Mouse (Mus musculus) bone marrow macrophage, adult 2 months (primary cell): ENCODE measurements around the gene Zfp637. TPM values are rescaled to one million over a fixed set of nuclear protein-coding genes. Genes with fewer than 3 reads are reported as not detected.
A peak's percentile ranks its signal among the peaks of the same experiment; 100 is the strongest.
"Not testable (repeated sequence)": the region's sequence is repeated elsewhere in the genome, so short reads cannot be mapped to it uniquely, and the experiment has no call there.

ENCODE experiments used
- H3K27ac ChIP-seq: 2 replicates; pipeline ENCODE4 v1.5.1; 2012; ENCODE audit warnings: low read depth, low read length; ENCODE audit not compliant: insufficient read depth
- H3K4me1 ChIP-seq: 2 replicates; pipeline ENCODE4 v1.6.1; 2012; ENCODE audit warnings: low read length; ENCODE audit not compliant: control insufficient read depth, insufficient read depth
- H3K4me3 ChIP-seq: 2 replicates; pipeline ENCODE4 v1.5.1; 2012; ENCODE audit warnings: mild to moderate bottlenecking, low read length, moderate library complexity; ENCODE audit not compliant: insufficient read depth
- CTCF ChIP-seq: IDR thresholded peaks from 2 replicates; pipeline ENCODE4 v1.5.1; 2012; ENCODE audit warnings: low read depth, mild to moderate bottlenecking, low read length, moderate library complexity
- POLR2A ChIP-seq: IDR thresholded peaks from 2 replicates; pipeline ENCODE4 v1.6.1; 2012; ENCODE audit warnings: mild to moderate bottlenecking, low read depth, low read length, borderline replicate concordance
- polyA plus RNA-seq: library from polyadenylated mRNA; stranded (reverse); fragments of >200 nt; gene quantifications from 2 replicates; pipeline ENCODE4 v1.2.4, GENCODE M21; 2012; ENCODE audit not compliant: missing spikeins, insufficient read depth, insufficient read length

Zfp637 gene
- polyA plus RNA-seq, 1 experiment = 20.6 TPM

DNA sequence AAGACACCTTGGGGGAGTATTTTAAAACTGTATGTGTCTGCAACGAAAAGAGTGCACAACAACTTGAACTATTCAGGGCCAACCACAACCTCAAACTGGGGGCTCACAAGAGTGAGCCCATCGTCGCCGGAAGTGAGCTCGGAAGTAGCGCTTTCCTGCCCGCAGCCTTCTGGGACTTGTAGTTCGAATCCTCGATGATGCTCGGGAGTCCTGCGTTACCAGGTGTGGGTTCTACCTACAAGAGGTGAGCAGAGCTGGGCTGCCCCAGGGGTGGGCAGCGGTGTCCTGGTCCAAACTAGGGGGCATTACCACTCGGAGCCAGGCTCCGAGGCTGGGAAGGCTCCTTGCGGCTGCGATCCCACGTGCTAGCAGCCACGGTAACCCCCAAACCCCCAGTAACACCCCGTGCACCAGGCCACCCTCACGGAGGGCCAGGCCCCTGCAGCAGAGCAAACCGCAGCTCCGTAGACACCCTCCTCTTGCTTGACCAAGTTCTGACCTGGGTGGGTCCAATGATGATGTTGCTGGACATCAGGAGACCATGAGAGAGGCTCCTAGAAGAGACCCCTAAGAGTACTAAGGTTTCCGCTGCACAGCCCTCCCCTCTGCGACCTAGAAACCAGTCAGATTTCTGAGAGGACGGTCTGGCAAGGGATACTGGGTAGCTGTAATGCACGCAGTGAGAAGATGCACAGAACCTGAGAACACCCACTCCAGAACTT, 22.1 kb downstream of the Zfp637 start:
- H3K4me1 ChIP-seq = 0 out of 2 replicates have a peak, but pooled peaks cover 3% of the 10 kb centered on the region
- H3K4me3 ChIP-seq = peak overlapping the region; percentile 91
- no peak overlapping the region for H3K27ac ChIP-seq
- TF ChIP-seq CTCF (no peak), POLR2A (no peak)

DNA sequence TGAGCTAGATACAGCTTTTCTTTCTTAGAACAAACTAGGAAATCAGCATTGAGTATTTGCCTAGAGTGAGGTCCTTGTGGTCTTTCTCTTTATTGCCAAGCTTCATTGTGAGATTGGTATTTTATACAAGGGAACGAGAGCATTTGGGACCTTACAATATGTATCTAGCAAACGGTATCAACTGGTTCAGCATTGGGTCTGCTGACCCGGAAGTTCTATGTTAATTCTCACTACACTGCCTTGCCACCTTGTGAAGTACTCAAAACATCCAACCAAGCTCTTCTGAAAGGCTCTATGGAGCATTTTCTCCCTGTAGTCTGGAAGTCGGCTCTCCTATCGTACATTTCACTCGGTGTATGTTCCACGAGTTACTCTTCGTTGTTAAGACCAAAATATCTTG, 22.8 kb downstream of the Zfp637 start:
- H3K27ac ChIP-seq = no peak overlapping the region
- no peak for TF ChIP-seq POLR2A
- H3K4me1 ChIP-seq = 0 out of 2 replicates have a peak, but pooled peaks cover 3% of the 10 kb centered on the region
- peak overlapping the region; percentile 91; the same call in 1 of the 2 replicates for H3K4me3 ChIP-seq

DNA sequence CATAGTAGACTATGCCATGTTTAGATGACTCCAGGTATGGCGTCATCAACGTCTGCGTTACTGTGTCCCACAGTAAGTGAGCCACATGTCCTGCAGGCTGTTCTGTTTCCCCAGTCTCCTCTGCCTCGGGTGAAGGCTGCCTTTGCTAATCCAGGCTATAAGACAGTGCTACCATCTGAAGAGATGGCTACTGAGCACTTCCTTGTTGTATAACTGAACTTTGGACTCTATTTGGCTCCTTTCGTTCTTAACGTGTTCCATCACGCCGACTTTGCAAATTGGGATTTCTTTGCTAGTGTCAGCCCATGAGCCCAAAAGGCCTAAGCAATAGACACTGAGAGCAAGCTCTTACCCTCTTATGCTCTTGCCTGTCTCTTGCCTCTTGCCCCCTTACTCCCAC, 27.2 kb downstream of the Zfp637 start:
- TF ChIP-seq CTCF (no peak), POLR2A (no peak)
- Histone ChIP-seq H3K4me1 (0 out of 2 replicates have a peak, but pooled peaks cover 3% of the 10 kb centered on the region), H3K27ac (no peak overlapping the region), H3K4me3 (no peak overlapping the region)

DNA sequence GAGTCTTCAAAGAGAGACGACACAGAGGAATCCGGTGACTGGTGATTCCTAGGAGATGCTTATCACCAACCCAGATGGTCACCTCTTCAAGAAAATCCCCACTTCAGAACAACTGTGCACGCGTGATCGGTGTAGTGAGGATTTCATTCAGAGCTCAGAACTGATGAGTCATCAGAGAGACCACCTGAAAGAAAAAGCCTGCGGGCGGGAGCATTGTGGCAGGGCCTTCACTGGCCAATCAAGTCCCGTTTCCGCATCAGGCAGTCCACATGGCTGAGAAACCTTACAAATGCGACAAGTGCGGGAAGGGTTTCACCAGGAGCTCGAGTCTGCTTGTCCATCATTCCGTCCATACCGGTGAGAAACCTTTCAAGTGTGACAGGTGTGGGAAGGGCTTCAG, 30.1 kb downstream of the Zfp637 start:
- no peak overlapping the region for H3K4me3 ChIP-seq
- H3K27ac ChIP-seq = no peak overlapping the region
- peaks cover 11% of the 10 kb centered on the region for H3K4me1 ChIP-seq
- no peak for TF ChIP-seq CTCF

DNA sequence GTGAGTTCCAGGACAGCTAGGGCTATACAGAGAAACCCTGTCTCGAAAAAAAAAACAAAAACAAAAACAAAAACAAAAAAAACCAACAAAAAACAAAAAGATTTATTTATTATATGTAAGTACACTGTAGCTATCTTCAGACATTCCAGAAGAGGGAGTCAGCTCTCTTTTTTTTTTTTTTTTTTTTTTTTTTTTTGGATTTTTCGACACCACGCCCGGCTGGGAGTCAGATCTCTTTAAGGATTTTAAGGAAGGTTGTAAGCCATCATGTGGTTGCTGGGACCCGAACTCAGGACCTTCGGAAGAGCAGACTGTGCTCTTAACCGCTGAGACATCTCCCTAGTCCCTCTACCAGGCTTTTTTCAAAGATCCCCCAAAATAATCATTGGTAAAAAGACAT, 32.5 kb downstream of the Zfp637 start:
- not testable (repeated sequence) for H3K4me3 ChIP-seq, H3K27ac ChIP-seq
- H3K4me1 ChIP-seq = peaks cover 11% of the 10 kb centered on the region

DNA sequence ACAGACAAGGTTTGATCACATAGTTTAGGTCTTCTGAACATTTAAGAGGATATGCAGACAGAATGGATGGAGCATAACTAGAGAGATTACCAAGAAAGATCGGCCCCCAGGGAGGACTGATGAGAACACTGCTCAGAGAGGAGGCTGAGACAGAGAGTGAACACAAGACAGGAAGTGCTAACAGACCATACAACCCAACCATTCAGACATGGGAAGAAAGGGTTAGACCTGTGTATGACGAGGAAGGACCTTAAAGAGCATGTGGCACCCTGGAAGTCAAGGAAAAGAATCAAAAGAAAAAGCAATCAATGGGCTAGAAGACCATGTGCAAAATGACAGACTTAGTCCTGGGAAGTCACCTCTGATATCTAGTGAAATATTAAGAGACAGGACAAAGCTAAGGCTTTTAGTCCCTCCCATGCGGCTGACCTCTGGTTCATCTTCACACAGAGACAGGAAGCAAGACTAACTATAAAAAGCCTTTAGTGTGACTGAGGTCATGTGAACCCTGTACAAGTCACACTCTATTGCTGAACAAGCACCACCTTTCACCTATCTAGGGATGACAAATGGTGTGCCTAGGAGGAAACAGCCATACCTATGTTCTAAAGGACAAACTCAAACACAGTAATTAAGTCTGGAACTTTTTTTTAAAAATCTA, 33.8 kb downstream of the Zfp637 start:
- Histone ChIP-seq H3K4me3 (no peak overlapping the region), H3K27ac (peak overlapping the region; percentile 59), H3K4me1 (peaks cover 11% of the 10 kb centered on the region)
- TF ChIP-seq POLR2A = no peak
- no peak for TF ChIP-seq CTCF

DNA sequence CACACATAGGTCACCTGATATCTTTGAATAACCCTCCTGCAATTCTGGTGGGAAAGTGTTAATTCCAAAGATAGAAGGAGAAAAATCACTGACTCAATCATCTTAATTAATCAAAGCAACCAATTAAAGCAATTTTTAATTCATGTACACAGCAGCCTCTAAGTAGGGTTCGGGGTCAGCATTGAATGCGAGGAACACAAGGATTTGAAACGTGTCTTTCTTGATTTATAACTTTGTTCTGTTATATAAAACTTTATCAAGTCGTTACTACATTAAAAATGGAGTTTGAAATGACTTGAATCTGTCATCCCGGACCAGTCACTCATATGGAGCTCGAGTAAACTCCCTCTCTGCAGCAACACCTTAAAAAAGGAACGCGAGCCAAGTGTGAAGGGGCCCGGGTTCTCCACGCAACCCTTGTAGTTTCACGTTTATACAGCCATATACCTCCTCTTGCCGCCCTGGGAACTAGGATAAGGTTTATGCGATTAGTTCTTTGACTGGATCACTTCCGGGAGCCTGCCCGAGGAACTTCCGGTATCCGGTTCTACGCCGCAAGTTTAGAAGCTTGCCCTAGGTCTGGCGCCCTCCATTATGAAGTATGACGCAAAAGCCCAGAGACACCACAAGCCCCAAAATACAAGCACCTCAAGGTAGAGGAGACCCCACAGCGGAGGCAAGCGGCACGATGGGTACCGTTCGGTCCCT, 37.9 kb downstream of the Zfp637 start:
- no peak for TF ChIP-seq POLR2A
- peak overlapping the region; percentile 68 for H3K4me3 ChIP-seq
- H3K4me1 ChIP-seq = peaks cover 34% of the 10 kb centered on the region
- peak overlapping the region; percentile 91 for H3K27ac ChIP-seq

DNA sequence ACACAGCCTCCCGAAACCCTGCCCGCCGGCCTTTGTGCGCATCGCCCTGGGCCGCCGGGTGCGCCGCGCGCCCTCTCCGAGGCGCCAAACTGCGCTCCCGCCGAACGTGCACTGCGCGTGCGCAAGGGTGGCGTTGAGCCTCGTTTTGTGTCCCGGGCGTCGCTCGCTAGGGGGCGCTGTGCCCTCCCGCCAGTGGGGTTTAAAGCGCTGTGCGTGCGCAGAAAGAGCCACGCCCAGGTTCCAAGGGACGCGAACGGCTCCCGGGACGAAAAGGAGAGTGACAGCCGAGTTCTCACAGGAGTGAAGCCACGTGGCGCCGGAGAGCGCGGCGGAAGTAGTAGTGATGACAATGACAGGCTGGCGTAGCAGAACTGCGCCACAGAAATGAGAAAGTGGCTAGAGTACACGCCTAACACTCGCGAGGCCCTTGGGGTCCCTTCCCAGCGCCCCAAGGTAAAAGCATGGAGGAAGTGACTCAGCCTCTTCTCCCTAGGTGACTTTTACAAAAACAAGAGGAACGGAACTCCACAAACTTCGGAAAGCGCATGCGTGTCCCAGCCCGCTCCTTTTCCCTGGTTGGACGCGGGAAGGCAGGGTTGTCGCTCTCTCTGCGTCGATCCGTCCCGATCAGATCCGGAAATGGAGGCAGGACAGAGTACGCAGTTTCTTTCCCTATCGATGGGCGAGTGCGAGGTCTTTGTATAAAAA, 38.6 kb downstream of the Zfp637 start:
- Histone ChIP-seq H3K4me3 (peak overlapping the region; percentile 68), H3K27ac (peak overlapping the region; percentile 91), H3K4me1 (peaks cover 30% of the 10 kb centered on the region)
- no peak for TF ChIP-seq POLR2A
- no peak for TF ChIP-seq CTCF

DNA sequence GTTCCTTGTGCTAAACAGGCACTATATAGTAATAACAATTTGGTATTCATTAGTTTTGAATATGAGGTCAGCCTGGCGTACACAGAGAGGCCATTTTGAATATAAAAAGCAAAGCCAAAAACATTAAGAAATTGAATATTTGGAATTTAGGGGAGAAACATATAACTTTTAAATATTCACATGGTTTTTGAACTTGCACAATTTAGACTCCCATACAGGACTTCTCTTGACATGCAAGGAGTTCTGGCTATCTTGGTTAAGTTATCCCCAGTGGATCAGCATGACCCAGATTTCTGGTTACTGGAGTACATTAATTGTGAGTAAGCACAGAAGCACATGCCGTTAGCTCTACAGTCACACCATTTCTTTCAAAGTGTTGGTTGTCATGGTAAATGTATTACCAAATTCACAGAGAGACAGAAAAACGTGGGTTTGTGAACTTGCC, 39.4 kb downstream of the Zfp637 start:
- TF ChIP-seq CTCF (no peak), POLR2A (no peak)
- Histone ChIP-seq H3K4me1 (peaks cover 23% of the 10 kb centered on the region), H3K27ac (peak overlapping the region; percentile 91), H3K4me3 (peak overlapping the region; percentile 57)

DNA sequence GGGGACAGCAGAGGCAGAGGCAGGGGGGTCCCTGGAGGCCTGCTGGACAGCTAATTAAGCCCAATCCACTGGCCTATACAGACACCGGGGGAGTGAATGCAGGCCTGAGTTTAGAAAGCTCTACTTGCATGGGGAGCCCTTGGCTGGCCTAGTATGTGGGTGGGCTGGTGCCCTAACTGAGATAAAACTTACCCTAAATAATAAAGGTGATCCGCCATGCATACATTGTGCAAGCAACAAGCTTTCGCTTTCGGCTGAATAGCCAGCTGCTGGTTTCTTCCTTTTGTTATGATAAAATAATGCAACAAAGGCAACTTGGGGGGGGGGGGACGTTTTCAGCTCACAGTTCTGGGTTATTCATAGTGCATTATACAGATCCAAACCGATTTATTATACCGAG, 40.2 kb downstream of the Zfp637 start:
- TF ChIP-seq CTCF (no peak), POLR2A (no peak)
- Histone ChIP-seq H3K4me1 (peaks cover 23% of the 10 kb centered on the region), H3K4me3 (peak overlapping the region; percentile 57; the same call in 1 of the 2 replicates), H3K27ac (peak overlapping the region; percentile 91)
